Mouse (Mus musculus) left cerebral cortex, postnatal 14 days (tissue): ENCODE measurements at regions not wholly inside any gene's neighbourhood (a gene's known extent, or its start where the extent isn't known, plus 50 kb on each side); places are given as distances from the start of the nearest gene placed in this dataset.

Experiments
- DNase-seq, 2 experiments: peaks; one replicate each; pipeline ENCODE4 v3.0.0; 2021 to 2022; ENCODE audit warnings: low spot score in 2 of 2, mixed read lengths in 1 of 2
- intact Hi-C: fragments of 180-260 bp; cut with DNase I; formaldehyde crosslinking; loops from one replicate; pipeline ENCODE4 v1.15.1; 2025

- no peak for DNase-seq
- intact Hi-C loops, result no loop called here
These were observed 200.8 kb downstream of the Fscb start for GRCm38 (mm10) chr12:64273730-64274129.

- intact Hi-C loops, result no loop called here
- no peak for DNase-seq
These were observed 208.4 kb downstream of the Fscb start for GRCm38 (mm10) chr12:64266130-64266529.

- no peak for DNase-seq
- intact Hi-C loops, result no loop called here
These were observed 219.5 kb downstream of the Fscb start for GRCm38 (mm10) chr12:64255016-64255415.

- DNase-seq, result no peak
- intact Hi-C loops, result no loop called here
These were observed 224.5 kb downstream of the Fscb start for GRCm38 (mm10) chr12:64249974-64250373.

GRCm38 (mm10) chr12:64229510-64230078, 244.9 kb downstream of the Fscb start:
- DNase-seq, result peak; percentile 3 to 7
- intact Hi-C loops, result no loop called here

- DNase-seq, result no peak
- intact Hi-C loops, result no loop called here
These were observed 258.1 kb downstream of the Fscb start for GRCm38 (mm10) chr12:64216409-64216808.

GRCm38 (mm10) chr12:64198385-64198784, 276.1 kb downstream of the Fscb start:
- peak in 1 of 2 experiments; percentile 3 for DNase-seq
- intact Hi-C loops, result no loop called here
